Mouse (Mus musculus) midbrain, embryonic 15.5 days (tissue): ENCODE measurements around the gene 4833439L19Rik. TPM values are rescaled to one million over a fixed set of nuclear protein-coding genes. Genes with fewer than 3 reads are reported as not detected.

Experiments used
- ATAC-seq: fragments of 200-750 bp; cut with Nextera tagmentation; replicated peaks from 2 replicates; pipeline ENCODE4 v1.8.0; 2017; ENCODE audit warnings: moderate TSS enrichment
- H3K27ac ChIP-seq: fragments of 300-500 bp; sonication (generic); 2 replicates; pipeline ENCODE4 v1.5.1; 2015; ENCODE audit warnings: mild to moderate bottlenecking, inconsistent platforms
- H3K27me3 ChIP-seq: fragments of 300-500 bp; sonication (generic); replicated peaks from 2 replicates; pipeline ENCODE4 v1.6.1; 2015; ENCODE audit warnings: inconsistent platforms
- H3K36me3 ChIP-seq: fragments of 300-500 bp; sonication (generic); replicated peaks from 2 replicates; pipeline ENCODE4 v1.6.1; 2015; ENCODE audit warnings: inconsistent platforms
- H3K4me1 ChIP-seq: fragments of 300-500 bp; sonication (generic); 2 replicates; pipeline ENCODE4 v1.6.1; 2015; ENCODE audit warnings: inconsistent platforms
- H3K4me2 ChIP-seq: fragments of 300-500 bp; sonication (generic); 2 replicates; pipeline ENCODE4 v1.6.1; 2015; ENCODE audit warnings: inconsistent platforms, mild to moderate bottlenecking, moderate library complexity
- H3K4me3 ChIP-seq: fragments of 300-500 bp; sonication (generic); 2 replicates; pipeline ENCODE4 v1.5.1; 2015; ENCODE audit warnings: mild to moderate bottlenecking, inconsistent platforms
- H3K9ac ChIP-seq: fragments of 300-500 bp; sonication (generic); 2 replicates; pipeline ENCODE4 v1.6.1; 2015; ENCODE audit warnings: mild to moderate bottlenecking, inconsistent platforms
- H3K9me3 ChIP-seq: fragments of 300-500 bp; sonication (generic); 2 replicates; pipeline ENCODE4 v1.6.1; 2016; ENCODE audit warnings: inconsistent platforms
- WGBS: fragments of 180-500 bp; shearing (Covaris S2); methylation state at CpG from one replicate; pipeline ENCODE4 v1.1.7; 2015; ENCODE audit warnings: mixed read lengths; 5-methylcytosine and 5-hydroxymethylcytosine counted together
- polyA plus RNA-seq: library from polyadenylated mRNA; unstranded; fragments of >200 nt; fragmentation: Nextera tagmentation; extraction: Ambion mirVana; gene quantifications from 2 replicates; pipeline ENCODE4 v1.2.1, GENCODE M21; 2015

The 4833439L19Rik gene
- polyA plus RNA-seq, 1 experiment from 2014 or later, result 271 TPM

- Histone ChIP-seq H3K4me3 (no peak overlapping the region), H3K27ac (no peak overlapping the region), H3K9me3 (no peaks in the 10 kb centered on the region), H3K27me3 (no peaks in the 10 kb centered on the region; the same call in 1 of the 2 replicates), H3K9ac (no peak overlapping the region), H3K36me3 (peaks cover 12% of the 10 kb centered on the region; the same call in 1 of the 2 replicates), H3K4me1 (0 out of 2 replicates have a peak, but pooled peaks cover 7% of the 10 kb centered on the region), H3K4me2 (no peak overlapping the region)
- no peak for ATAC-seq
- WGBS, result 91% methylated on average over 12 of the region's 12 CpGs
Measured at GRCm38 (mm10) chr13:54598622-54599143, 33.4 kb upstream of the 4833439L19Rik start.

- no peak overlapping the region for H3K4me2 ChIP-seq
- 72% methylated on average over 5 of the region's 5 CpGs for WGBS
- H3K4me1 ChIP-seq, result peaks cover 8% of the 10 kb centered on the region
- H3K4me3 ChIP-seq, result no peak overlapping the region
- no peak for ATAC-seq
- peaks cover 8% of the 10 kb centered on the region; the same call in 1 of the 2 replicates for H3K36me3 ChIP-seq
- no peak overlapping the region for H3K27ac ChIP-seq
- no peaks in the 10 kb centered on the region for H3K9me3 ChIP-seq
- no peaks in the 10 kb centered on the region for H3K27me3 ChIP-seq
- no peak overlapping the region for H3K9ac ChIP-seq
Measured at GRCm38 (mm10) chr13:54596870-54597269, 31.6 kb upstream of the 4833439L19Rik start.

GRCm38 (mm10) chr13:54596107-54596690 is 31.0 kb upstream of the 4833439L19Rik start:
- no peak overlapping the region for H3K9ac ChIP-seq
- no peak overlapping the region for H3K4me2 ChIP-seq
- no peak for ATAC-seq
- 85% methylated on average over 8 of the region's 8 CpGs for WGBS
- H3K27me3 ChIP-seq, result no peaks in the 10 kb centered on the region
- H3K4me1 ChIP-seq, result peaks cover 15% of the 10 kb centered on the region
- no peaks in the 10 kb centered on the region for H3K9me3 ChIP-seq
- no peak overlapping the region for H3K27ac ChIP-seq
- peaks cover 8% of the 10 kb centered on the region; the same call in 1 of the 2 replicates for H3K36me3 ChIP-seq
- H3K4me3 ChIP-seq, result no peak overlapping the region

GRCm38 (mm10) chr13:54593617-54594016 is 28.4 kb upstream of the 4833439L19Rik start:
- Histone ChIP-seq H3K9me3 (no peaks in the 10 kb centered on the region), H3K36me3 (no peaks in the 10 kb centered on the region; the same call in 1 of the 2 replicates), H3K9ac (no peak overlapping the region), H3K27ac (no peak overlapping the region), H3K4me1 (peaks cover 26% of the 10 kb centered on the region), H3K4me3 (no peak overlapping the region), H3K27me3 (no peaks in the 10 kb centered on the region), H3K4me2 (no peak overlapping the region)
- ATAC-seq, result no peak
- 92% methylated on average over 11 of the region's 11 CpGs for WGBS

- Histone ChIP-seq H3K9me3 (no peaks in the 10 kb centered on the region), H3K4me3 (peak overlapping the region; percentile 86), H3K4me2 (peak overlapping the region; percentile 67), H3K36me3 (peaks cover 8% of the 10 kb centered on the region), H3K4me1 (peaks cover 30% of the 10 kb centered on the region), H3K27me3 (no peaks in the 10 kb centered on the region), H3K9ac (no peak overlapping the region), H3K27ac (no peak overlapping the region)
- WGBS, result 91% methylated on average over 8 of the region's 8 CpGs
- ATAC-seq, result no peak
Measured at GRCm38 (mm10) chr13:54591776-54592356, 26.6 kb upstream of the 4833439L19Rik start.

GRCm38 (mm10) chr13:54589996-54590951 is 25.0 kb upstream of the 4833439L19Rik start, which contains the start of the genes Nop16 and Higd2a:
Nop16 (minus strand) TSS chr13:54590090.
Higd2a (plus strand) TSS chr13:54590207.
- Histone ChIP-seq H3K27ac (peak within 1 kb of the TSS; percentile 93), H3K4me3 (peak within 1 kb of the TSS; percentile 86), H3K4me1 (peaks cover 30% of the 10 kb centered on the region), H3K9me3 (no peaks in the 10 kb centered on the region), H3K27me3 (no peaks in the 10 kb centered on the region), H3K36me3 (peaks cover 14% of the 10 kb centered on the region), H3K9ac (peak within 1 kb of the TSS; percentile 89), H3K4me2 (peak within 1 kb of the TSS; percentile 67)
- ATAC-seq, result peak; percentile 97
- under 1% methylated on average over 51 of the region's 51 CpGs for WGBS

- no peak for ATAC-seq
Measured at GRCm38 (mm10) chr13:54589414-54589995, 24.3 kb upstream of the 4833439L19Rik start.

GRCm38 (mm10) chr13:54585831-54586230 is 20.6 kb upstream of the 4833439L19Rik start:
- Histone ChIP-seq H3K36me3 (peaks cover 25% of the 10 kb centered on the region), H3K9ac (no peak overlapping the region), H3K4me1 (peaks cover 14% of the 10 kb centered on the region), H3K4me3 (no peak overlapping the region), H3K4me2 (no peak overlapping the region), H3K27me3 (no peaks in the 10 kb centered on the region), H3K27ac (no peak overlapping the region), H3K9me3 (no peaks in the 10 kb centered on the region)
- 90% methylated on average over 11 of the region's 11 CpGs for WGBS
- no peak for ATAC-seq

More at GRCm38 (mm10) chr13:54589414-54589995, 24.3 kb upstream of the 4833439L19Rik start:
- H3K4me1 ChIP-seq, result peaks cover 30% of the 10 kb centered on the region
- WGBS, result 2% methylated on average over 24 of the region's 24 CpGs
- peak overlapping the region; percentile 67 for H3K4me2 ChIP-seq
- H3K9me3 ChIP-seq, result no peaks in the 10 kb centered on the region
- peaks cover 17% of the 10 kb centered on the region; the same call in 1 of the 2 replicates for H3K36me3 ChIP-seq
- H3K4me3 ChIP-seq, result peak overlapping the region; percentile 86
- H3K27ac ChIP-seq, result peak overlapping the region; percentile 93; the same call in 1 of the 2 replicates
- no peaks in the 10 kb centered on the region for H3K27me3 ChIP-seq
- H3K9ac ChIP-seq, result peak overlapping the region; percentile 55

- Histone ChIP-seq H3K4me1 (peaks cover 4% of the 10 kb centered on the region), H3K9ac (no peak overlapping the region), H3K9me3 (no peaks in the 10 kb centered on the region), H3K36me3 (peaks cover 36% of the 10 kb centered on the region), H3K4me3 (no peak overlapping the region), H3K27me3 (no peaks in the 10 kb centered on the region), H3K27ac (no peak overlapping the region), H3K4me2 (no peak overlapping the region)
- 89% methylated on average over 5 of the region's 5 CpGs for WGBS
- ATAC-seq, result no peak
Measured at GRCm38 (mm10) chr13:54582860-54583259, 17.6 kb upstream of the 4833439L19Rik start.

- ATAC-seq, result no peak
- Histone ChIP-seq H3K9ac (no peak overlapping the region), H3K9me3 (no peaks in the 10 kb centered on the region), H3K36me3 (peaks cover 32% of the 10 kb centered on the region), H3K4me2 (no peak overlapping the region), H3K4me3 (no peak overlapping the region), H3K4me1 (peaks cover 10% of the 10 kb centered on the region), H3K27me3 (no peaks in the 10 kb centered on the region), H3K27ac (no peak overlapping the region)
- 68% methylated on average over 10 of the region's 10 CpGs for WGBS
Measured at GRCm38 (mm10) chr13:54582126-54582525, 16.9 kb upstream of the 4833439L19Rik start.

- Histone ChIP-seq H3K36me3 (peaks cover 32% of the 10 kb centered on the region), H3K4me2 (no peak overlapping the region), H3K27ac (no peak overlapping the region), H3K4me1 (peaks cover 17% of the 10 kb centered on the region), H3K9ac (no peak overlapping the region), H3K9me3 (no peaks in the 10 kb centered on the region), H3K4me3 (no peak overlapping the region), H3K27me3 (no peaks in the 10 kb centered on the region)
- no peak for ATAC-seq
- 81% methylated on average over 2 of the region's 2 CpGs for WGBS
Measured at GRCm38 (mm10) chr13:54581385-54581784, 16.1 kb upstream of the 4833439L19Rik start.
